Mouse (Mus musculus) midbrain, embryonic 12.5 days (tissue): ENCODE results near the gene Scrn2. TPM values are rescaled to one million over a fixed set of nuclear protein-coding genes. Genes with fewer than 3 reads are reported as not detected.

ENCODE experiments used
- ATAC-seq: fragments of 200-750 bp; cut with Nextera tagmentation; 2 replicates; pipeline ENCODE4 v1.8.0; 2017; ENCODE audit warnings: low read depth, moderate TSS enrichment, moderate library complexity; ENCODE audit not compliant: low FRiP score
- H3K27ac ChIP-seq: fragments of 300-500 bp; sonication (generic); replicated peaks from 2 replicates; pipeline ENCODE4 v1.5.1; 2016; ENCODE audit warnings: mild to moderate bottlenecking
- H3K27me3 ChIP-seq: fragments of 300-500 bp; sonication (generic); 2 replicates; pipeline ENCODE4 v1.6.1; 2016; ENCODE audit warnings: mild to moderate bottlenecking
- H3K36me3 ChIP-seq: fragments of 300-500 bp; sonication (generic); 2 replicates; pipeline ENCODE4 v1.6.1; 2016
- H3K4me1 ChIP-seq: fragments of 300-500 bp; sonication (generic); 2 replicates; pipeline ENCODE4 v1.6.1; 2016
- H3K4me2 ChIP-seq: fragments of 300-500 bp; sonication (generic); replicated peaks from 2 replicates; pipeline ENCODE4 v1.6.1; 2016; ENCODE audit warnings: mild to moderate bottlenecking, moderate library complexity
- H3K4me3 ChIP-seq: fragments of 300-500 bp; sonication (generic); 2 replicates; pipeline ENCODE4 v1.5.1; 2016; ENCODE audit warnings: mild to moderate bottlenecking
- H3K9ac ChIP-seq: fragments of 300-500 bp; sonication (generic); replicated peaks from 2 replicates; pipeline ENCODE4 v1.6.1; 2016; ENCODE audit warnings: mild to moderate bottlenecking, moderate library complexity
- H3K9me3 ChIP-seq: fragments of 300-500 bp; sonication (generic); 2 replicates; pipeline ENCODE4 v1.6.1; 2016; ENCODE audit warnings: mild to moderate bottlenecking
- WGBS: fragments of 180-500 bp; shearing (Covaris S2); methylation state at CpG from one replicate; pipeline ENCODE4 v1.1.7; 2016; 5-methylcytosine and 5-hydroxymethylcytosine counted together
- polyA plus RNA-seq: library from polyadenylated mRNA; unstranded; fragments of >200 nt; fragmentation: Nextera tagmentation; extraction: Ambion mirVana; gene quantifications from 2 replicates; pipeline ENCODE4 v1.2.1, GENCODE M21; 2016

Gene Scrn2
- polyA plus RNA-seq, 1 experiment from 2014 or later = 24.2 TPM

- Histone ChIP-seq H3K4me2 (peak overlapping the region; percentile 65), H3K27me3 (peaks cover 96% of the 10 kb centered on the region), H3K9me3 (no peaks in the 10 kb centered on the region), H3K27ac (no peak overlapping the region), H3K36me3 (no peaks in the 10 kb centered on the region), H3K9ac (no peak overlapping the region), H3K4me3 (peak overlapping the region; percentile 46), H3K4me1 (peaks cover 40% of the 10 kb centered on the region)
- ATAC-seq = no peak
- WGBS = 2% methylated on average over 25 of the region's 27 CpGs
Observed at GRCm38 (mm10) chr11:97021121-97021765, 8.5 kb upstream of the Scrn2 start.

- Histone ChIP-seq H3K36me3 (no peaks in the 10 kb centered on the region), H3K4me3 (peak overlapping the region; percentile 46), H3K4me2 (peak overlapping the region; percentile 65), H3K9me3 (no peaks in the 10 kb centered on the region), H3K4me1 (peaks cover 40% of the 10 kb centered on the region), H3K27ac (no peak overlapping the region), H3K9ac (peak overlapping the region; percentile 54), H3K27me3 (peaks cover 89% of the 10 kb centered on the region)
- ATAC-seq = peak; percentile 53
- WGBS = under 1% methylated on average over 50 of the region's 50 CpGs
Observed at GRCm38 (mm10) chr11:97021873-97022484, 7.8 kb upstream of the Scrn2 start.

GRCm38 (mm10) chr11:97024977-97025376, 4.8 kb upstream of the Scrn2 start:
- no peaks in the 10 kb centered on the region for H3K9me3 ChIP-seq
- no peak overlapping the region for H3K9ac ChIP-seq
- WGBS = 12% methylated on average over 10 of the region's 10 CpGs
- no peak overlapping the region for H3K4me3 ChIP-seq
- H3K27ac ChIP-seq = no peak overlapping the region
- no peak for ATAC-seq
- no peaks in the 10 kb centered on the region for H3K36me3 ChIP-seq
- peaks cover 30% of the 10 kb centered on the region for H3K4me1 ChIP-seq
- H3K27me3 ChIP-seq = peaks cover 59% of the 10 kb centered on the region
- 0 out of 2 replicates have a peak overlapping the region, but pooled peaks have one; percentile 52 for H3K4me2 ChIP-seq

GRCm38 (mm10) chr11:97025721-97026344, 3.9 kb upstream of the Scrn2 start:
- H3K27ac ChIP-seq = peak overlapping the region; percentile 71
- under 1% methylated on average over 17 of the region's 17 CpGs for WGBS
- peak; percentile 48 for ATAC-seq
- H3K27me3 ChIP-seq = peaks cover 50% of the 10 kb centered on the region
- H3K4me3 ChIP-seq = peak overlapping the region; percentile 26
- no peak overlapping the region; the same call in 1 of the 2 replicates for H3K9ac ChIP-seq
- peak overlapping the region; percentile 52 for H3K4me2 ChIP-seq
- no peaks in the 10 kb centered on the region for H3K36me3 ChIP-seq
- peaks cover 37% of the 10 kb centered on the region for H3K4me1 ChIP-seq
- H3K9me3 ChIP-seq = no peaks in the 10 kb centered on the region

- peak overlapping the region; percentile 82 for H3K4me2 ChIP-seq
- peak overlapping the region; percentile 72 for H3K9ac ChIP-seq
- no peak for ATAC-seq
- 19% methylated on average over 15 of the region's 15 CpGs for WGBS
- peaks cover 7% of the 10 kb centered on the region; the same call in 1 of the 2 replicates for H3K36me3 ChIP-seq
- peak overlapping the region; percentile 69 for H3K4me3 ChIP-seq
- H3K4me1 ChIP-seq = peaks cover 15% of the 10 kb centered on the region
- H3K27me3 ChIP-seq = peaks cover 4% of the 10 kb centered on the region; the same call in 1 of the 2 replicates
- H3K9me3 ChIP-seq = no peaks in the 10 kb centered on the region
- H3K27ac ChIP-seq = no peak overlapping the region
Observed at GRCm38 (mm10) chr11:97030426-97030825, 688 bp downstream of the Scrn2 start.

- H3K4me1 ChIP-seq = peaks cover 9% of the 10 kb centered on the region
- H3K9me3 ChIP-seq = no peaks in the 10 kb centered on the region
- WGBS = 84% methylated on average over 12 of the region's 12 CpGs
- no peak overlapping the region for H3K27ac ChIP-seq
- H3K4me2 ChIP-seq = no peak overlapping the region
- ATAC-seq = no peak
- no peak overlapping the region for H3K9ac ChIP-seq
- no peaks in the 10 kb centered on the region; the same call in 1 of the 2 replicates for H3K27me3 ChIP-seq
- no peak overlapping the region for H3K4me3 ChIP-seq
- peaks cover 7% of the 10 kb centered on the region; the same call in 1 of the 2 replicates for H3K36me3 ChIP-seq
Observed at GRCm38 (mm10) chr11:97031977-97032376, 2.2 kb downstream of the Scrn2 start.

GRCm38 (mm10) chr11:97032499-97032898, 2.8 kb downstream of the Scrn2 start:
- WGBS = 94% methylated on average over 4 of the region's 4 CpGs
- peaks cover 9% of the 10 kb centered on the region for H3K4me1 ChIP-seq
- H3K27ac ChIP-seq = no peak overlapping the region
- peaks cover 7% of the 10 kb centered on the region; the same call in 1 of the 2 replicates for H3K36me3 ChIP-seq
- H3K9me3 ChIP-seq = no peaks in the 10 kb centered on the region
- no peak overlapping the region for H3K4me2 ChIP-seq
- no peak overlapping the region for H3K9ac ChIP-seq
- H3K4me3 ChIP-seq = no peak overlapping the region
- H3K27me3 ChIP-seq = no peaks in the 10 kb centered on the region; the same call in 1 of the 2 replicates
- ATAC-seq = no peak

GRCm38 (mm10) chr11:97033781-97034180, 4.0 kb downstream of the Scrn2 start:
- H3K4me3 ChIP-seq = no peak overlapping the region
- peaks cover 9% of the 10 kb centered on the region for H3K4me1 ChIP-seq
- no peak overlapping the region for H3K9ac ChIP-seq
- WGBS = 94% methylated on average over 4 of the region's 4 CpGs
- no peaks in the 10 kb centered on the region; the same call in 1 of the 2 replicates for H3K27me3 ChIP-seq
- ATAC-seq = no peak
- no peak overlapping the region for H3K27ac ChIP-seq
- H3K9me3 ChIP-seq = no peaks in the 10 kb centered on the region
- no peak overlapping the region for H3K4me2 ChIP-seq
- H3K36me3 ChIP-seq = peaks cover 7% of the 10 kb centered on the region; the same call in 1 of the 2 replicates

- WGBS = 80% methylated on average over 5 of the region's 5 CpGs
- H3K9me3 ChIP-seq = no peaks in the 10 kb centered on the region
- H3K4me1 ChIP-seq = 0 out of 2 replicates have a peak, but pooled peaks cover 4% of the 10 kb centered on the region
- H3K9ac ChIP-seq = no peak overlapping the region
- H3K4me2 ChIP-seq = no peak overlapping the region
- no peak overlapping the region for H3K4me3 ChIP-seq
- H3K36me3 ChIP-seq = peaks cover 7% of the 10 kb centered on the region; the same call in 1 of the 2 replicates
- ATAC-seq = no peak
- no peaks in the 10 kb centered on the region; the same call in 1 of the 2 replicates for H3K27me3 ChIP-seq
- no peak overlapping the region for H3K27ac ChIP-seq
Observed at GRCm38 (mm10) chr11:97036141-97036540, 6.4 kb downstream of the Scrn2 start.

GRCm38 (mm10) chr11:97038881-97039280, 9.1 kb downstream of the Scrn2 start:
- no peak overlapping the region for H3K27ac ChIP-seq
- H3K9ac ChIP-seq = no peak overlapping the region
- no peak for ATAC-seq
- peaks cover 8% of the 10 kb centered on the region for H3K36me3 ChIP-seq
- H3K4me2 ChIP-seq = no peak overlapping the region
- 85% methylated on average over 7 of the region's 7 CpGs for WGBS
- H3K4me3 ChIP-seq = no peak overlapping the region
- no peaks in the 10 kb centered on the region for H3K9me3 ChIP-seq
- H3K4me1 ChIP-seq = peaks cover 16% of the 10 kb centered on the region
- H3K27me3 ChIP-seq = no peaks in the 10 kb centered on the region

GRCm38 (mm10) chr11:97040301-97041021, 10.7 kb downstream of the Scrn2 start:
- peaks cover 16% of the 10 kb centered on the region for H3K4me1 ChIP-seq
- H3K27me3 ChIP-seq = no peaks in the 10 kb centered on the region
- ATAC-seq = no peak
- H3K9me3 ChIP-seq = no peaks in the 10 kb centered on the region
- no peak overlapping the region for H3K9ac ChIP-seq
- H3K27ac ChIP-seq = no peak overlapping the region
- peak overlapping the region; percentile 62 for H3K4me2 ChIP-seq
- H3K4me3 ChIP-seq = peak overlapping the region; percentile 72
- 46% methylated on average over 12 of the region's 12 CpGs for WGBS
- H3K36me3 ChIP-seq = peaks cover 18% of the 10 kb centered on the region
